Mouse (Mus musculus) left cerebral cortex, postnatal 36 days (tissue): ENCODE measurements around the gene Rsph6a. TPM values are rescaled to one million over a fixed set of nuclear protein-coding genes. Genes with fewer than 3 reads are reported as not detected.

ENCODE experiments used
- DNase-seq, 2 experiments: peaks; one replicate each; pipeline ENCODE4 v3.0.0; 2021 to 2022; ENCODE audit warnings: low spot score in 2 of 2, mixed read lengths in 1 of 2
- intact Hi-C: fragments of 180-260 bp; cut with DNase I; formaldehyde crosslinking; loops from one replicate; pipeline ENCODE4 v1.15.1; 2025
- total RNA-seq, 2 experiments: library from RNA; stranded (reverse); gene quantifications; 2 replicates each; pipeline ENCODE4 v1.2.3; 2021

Rsph6a gene
- total RNA-seq, 2 experiments from 2014 or later: 0.25 TPM; not detected in 1

GRCm38 (mm10) chr7:19075723-19076585 is 21.5 kb downstream of the Rsph6a start, which contains the start of gene Dmwd:
Gene Dmwd, plus strand, starts transcription at chr7:19076227.
- peak; percentile 95 to 96 for DNase-seq
- intact Hi-C loops: loop anchor here (2.0 kb wide), 1 partner anchor 17 kb away; no protein-coding TSS in a partner anchor

- intact Hi-C loops: no loop called here
- no peak for DNase-seq
Measured at GRCm38 (mm10) chr7:19076586-19076991, 22.1 kb downstream of the Rsph6a start.

- intact Hi-C loops: no loop called here
- no peak for DNase-seq
Measured at GRCm38 (mm10) chr7:19077761-19078160, 23.3 kb downstream of the Rsph6a start.

GRCm38 (mm10) chr7:19078732-19079131 is 24.2 kb downstream of the Rsph6a start:
- DNase-seq: no peak
- intact Hi-C loops: no loop called here

- intact Hi-C loops: no loop called here
- DNase-seq: no peak
Measured at GRCm38 (mm10) chr7:19080451-19080950, 26.0 kb downstream of the Rsph6a start.

- no peak for DNase-seq
- intact Hi-C loops: no loop called here
Measured at GRCm38 (mm10) chr7:19082171-19082570, 27.7 kb downstream of the Rsph6a start.

- DNase-seq: no peak
- intact Hi-C loops: no loop called here
Measured at GRCm38 (mm10) chr7:19083096-19083495, 28.6 kb downstream of the Rsph6a start.

GRCm38 (mm10) chr7:19083701-19084100 is 29.2 kb downstream of the Rsph6a start, which contains the start of gene Dmpk:
Gene Dmpk, plus strand, starts transcription at chr7:19083849.
- intact Hi-C loops: no loop called here

GRCm38 (mm10) chr7:19084277-19084771 is 29.8 kb downstream of the Rsph6a start:
- intact Hi-C loops: no loop called here
- DNase-seq: no peak

More at GRCm38 (mm10) chr7:19083701-19084100, 29.2 kb downstream of the Rsph6a start, which contains the start of gene Dmpk:
- DNase-seq: no peak

- intact Hi-C loops: no loop called here
- no peak for DNase-seq
Measured at GRCm38 (mm10) chr7:19084921-19085473, 30.5 kb downstream of the Rsph6a start.

- intact Hi-C loops: no loop called here
- no peak for DNase-seq
Measured at GRCm38 (mm10) chr7:19085495-19085894, 31.0 kb downstream of the Rsph6a start.

- intact Hi-C loops: no loop called here
- DNase-seq: no peak
Measured at GRCm38 (mm10) chr7:19086042-19086441, 31.6 kb downstream of the Rsph6a start.

- intact Hi-C loops: no loop called here
- no peak for DNase-seq
Measured at GRCm38 (mm10) chr7:19086760-19087159, 32.3 kb downstream of the Rsph6a start.

- intact Hi-C loops: no loop called here
- no peak for DNase-seq
Measured at GRCm38 (mm10) chr7:19088813-19089212, 34.3 kb downstream of the Rsph6a start.

GRCm38 (mm10) chr7:19091913-19092312 is 37.4 kb downstream of the Rsph6a start:
- intact Hi-C loops: loop anchor here (2.0 kb wide), 1 partner anchor 17 kb away; no protein-coding TSS in a partner anchor
- no peak for DNase-seq

GRCm38 (mm10) chr7:19092381-19093173 is 38.1 kb downstream of the Rsph6a start:
- no peak for DNase-seq
- intact Hi-C loops: loop anchor here (2.0 kb wide), 1 partner anchor 18 kb away; no protein-coding TSS in a partner anchor

GRCm38 (mm10) chr7:19093174-19093521 is 38.7 kb downstream of the Rsph6a start:
- DNase-seq: peak; percentile 68 to 75
- intact Hi-C loops: loop anchor here (2.0 kb wide), 1 partner anchor 18 kb away; no protein-coding TSS in a partner anchor

- DNase-seq: peak; percentile 80 to 83
- intact Hi-C loops: loop anchor here (2.0 kb wide), 1 partner anchor 19 kb away; no protein-coding TSS in a partner anchor
Measured at GRCm38 (mm10) chr7:19093537-19094385, 39.3 kb downstream of the Rsph6a start.

GRCm38 (mm10) chr7:19094471-19094825 is 40.0 kb downstream of the Rsph6a start, which contains the start of gene Six5:
Gene Six5, plus strand, starts transcription at chr7:19094594.
- intact Hi-C loops: no loop called here
- DNase-seq: no peak
